Mouse (Mus musculus): ENCODE data around the gene Ssbp3.

The Ssbp3 gene

DNA sequence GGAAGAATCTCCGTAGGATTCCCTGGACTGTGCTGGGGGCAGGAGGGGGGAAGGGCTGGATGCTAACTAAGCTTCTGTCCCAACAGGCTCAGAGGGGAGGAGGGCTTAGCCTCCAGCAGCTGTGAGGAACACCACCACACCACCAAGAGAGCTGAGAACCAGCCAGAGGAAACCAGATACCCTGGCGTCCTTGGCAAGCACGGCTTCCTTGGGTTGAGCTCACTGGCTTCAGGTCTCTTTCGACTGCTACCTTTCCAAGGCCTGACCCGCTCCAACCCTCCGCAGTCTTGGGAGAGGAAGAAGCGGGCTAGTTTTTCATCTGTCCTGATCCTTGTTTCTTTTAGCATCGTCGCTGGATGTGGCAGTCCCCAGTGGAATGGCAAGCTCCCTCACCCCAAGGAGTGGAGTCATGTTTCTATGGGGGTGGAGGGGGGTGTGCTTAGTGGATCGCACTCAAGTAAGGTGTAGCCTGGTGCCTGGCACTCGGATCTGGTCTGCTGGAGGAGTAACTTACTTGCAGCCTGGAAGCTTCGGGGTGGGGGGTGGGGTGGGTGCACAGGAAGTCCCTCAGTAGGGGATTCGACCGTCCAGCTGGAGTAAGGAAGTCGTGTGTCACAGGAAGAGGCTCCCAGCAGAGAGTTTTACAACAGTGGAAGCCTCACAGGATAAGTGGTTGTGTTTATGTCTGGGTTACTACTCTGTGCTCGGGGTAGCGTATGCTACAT, 2.6 kb upstream of the Ssbp3 start:
- peak; percentile 49 to 54 for DNase-seq

GRCm38 (mm10) chr4:106908426-106908809, 2.1 kb upstream of the Ssbp3 start:
- peak; percentile 72 to 79 for DNase-seq

DNA sequence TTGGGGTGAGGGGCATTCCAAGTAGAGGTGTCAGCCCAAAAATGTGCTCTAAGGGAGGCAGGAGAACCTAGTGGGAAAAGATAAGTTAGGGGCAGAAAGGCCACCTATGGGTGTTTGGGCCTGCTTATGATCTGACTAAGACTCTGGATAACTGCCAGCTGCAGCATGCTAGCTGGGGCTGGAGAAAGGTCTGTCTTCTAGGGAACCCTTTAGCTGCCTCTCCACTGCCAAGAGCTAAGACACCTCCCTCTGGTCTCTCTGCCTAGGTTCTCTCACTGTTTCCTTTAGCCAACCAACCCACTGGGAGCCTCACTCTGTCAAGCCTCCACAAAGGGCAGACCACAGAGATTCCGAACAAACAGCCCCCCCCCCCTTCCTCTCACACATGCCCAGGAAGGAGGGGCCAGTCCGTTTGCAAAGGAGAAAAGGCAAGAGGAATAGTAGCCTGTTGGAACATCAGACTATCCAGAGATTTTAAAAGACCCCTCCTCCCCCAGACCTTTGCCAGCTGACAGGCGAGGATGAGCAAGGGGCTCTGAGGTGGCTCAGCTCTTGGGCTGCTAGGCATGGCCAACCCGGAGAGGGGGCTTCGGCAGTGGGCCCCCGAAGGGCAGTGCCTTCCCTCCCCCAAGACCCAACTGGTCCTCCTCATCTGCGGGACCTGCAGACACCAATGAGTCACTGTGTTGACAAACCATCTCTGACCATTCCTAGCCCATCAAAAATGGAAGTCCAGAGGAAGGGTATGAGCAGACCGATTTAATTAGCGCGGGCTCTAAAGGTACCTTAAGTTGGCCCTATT, 1.4 kb upstream of the Ssbp3 start:
- DNase-seq: peak; percentile 54 to 65

GRCm38 (mm10) chr4:106909797-106910196, 704 bp upstream of the Ssbp3 start:
- peak in 1 of 2 experiments; percentile 40 for DNase-seq

GRCm38 (mm10) chr4:106911246-106911801, 823 bp downstream of the Ssbp3 start:
- DNase-seq: peak; percentile 91 to 96

- DNase-seq: peak in 1 of 2 experiments; percentile 46
Measured at GRCm38 (mm10) chr4:106911951-106912688, 1.6 kb downstream of the Ssbp3 start.

DNA sequence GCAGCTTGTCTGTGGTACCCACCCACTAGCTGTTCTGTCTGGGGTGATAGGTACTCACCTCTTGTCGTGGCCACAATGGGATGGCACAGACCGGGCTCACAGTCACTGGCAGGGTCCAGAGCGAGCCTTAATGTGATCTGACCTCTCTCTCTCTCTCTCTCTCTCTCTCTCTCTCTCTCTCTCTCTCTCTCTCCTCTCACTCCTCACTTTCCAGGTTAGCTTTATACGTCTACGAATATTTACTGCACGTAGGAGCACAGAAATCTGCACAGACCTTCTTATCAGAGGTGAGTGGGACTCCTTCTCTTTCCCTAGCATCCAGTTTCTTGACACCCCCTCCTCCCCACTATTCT, 2.2 kb downstream of the Ssbp3 start:
- no peak for DNase-seq

- no peak for DNase-seq
Measured at GRCm38 (mm10) chr4:106913411-106914049, 3.0 kb downstream of the Ssbp3 start.

DNA sequence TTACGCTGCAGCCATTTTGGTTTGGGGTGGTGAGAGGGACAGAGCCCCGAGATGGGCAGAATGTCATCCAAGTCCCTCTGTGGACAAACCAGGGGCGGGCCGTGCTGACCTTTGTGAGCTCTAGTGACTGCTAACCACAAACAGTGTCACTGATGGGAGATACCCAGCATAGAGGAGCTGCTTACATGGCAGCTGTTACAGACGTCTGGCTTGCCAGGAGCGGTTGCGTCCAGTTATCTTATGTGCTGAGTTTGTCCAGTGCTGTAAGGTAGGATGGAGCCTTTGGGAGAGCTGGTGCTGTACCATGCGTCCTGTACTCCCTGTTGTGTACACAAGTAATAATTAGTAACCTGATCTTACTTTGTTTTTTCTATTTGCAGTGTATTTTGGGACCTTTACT, 4.8 kb downstream of the Ssbp3 start:
- DNase-seq: no peak

DNA sequence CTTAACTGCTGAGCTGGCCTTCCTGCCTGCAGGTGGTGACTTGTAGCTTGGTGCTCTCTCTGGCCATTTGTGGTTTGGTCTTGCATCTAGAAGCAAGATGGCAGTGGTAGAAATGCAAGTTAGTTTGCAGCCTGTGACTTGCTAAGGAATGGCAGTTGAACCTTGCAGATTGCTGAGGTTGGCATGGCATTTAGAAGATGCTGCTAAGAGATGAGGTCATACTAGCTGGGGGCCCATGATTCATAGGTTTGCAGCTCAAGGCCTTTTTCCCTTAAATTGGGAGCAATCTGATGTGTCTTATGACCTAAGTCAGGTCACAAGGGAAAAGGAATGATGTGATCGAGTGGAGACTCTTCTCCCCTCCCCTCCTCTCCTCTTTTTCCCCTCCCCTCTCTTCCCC, 7.8 kb downstream of the Ssbp3 start:
- DNase-seq: no peak

DNA sequence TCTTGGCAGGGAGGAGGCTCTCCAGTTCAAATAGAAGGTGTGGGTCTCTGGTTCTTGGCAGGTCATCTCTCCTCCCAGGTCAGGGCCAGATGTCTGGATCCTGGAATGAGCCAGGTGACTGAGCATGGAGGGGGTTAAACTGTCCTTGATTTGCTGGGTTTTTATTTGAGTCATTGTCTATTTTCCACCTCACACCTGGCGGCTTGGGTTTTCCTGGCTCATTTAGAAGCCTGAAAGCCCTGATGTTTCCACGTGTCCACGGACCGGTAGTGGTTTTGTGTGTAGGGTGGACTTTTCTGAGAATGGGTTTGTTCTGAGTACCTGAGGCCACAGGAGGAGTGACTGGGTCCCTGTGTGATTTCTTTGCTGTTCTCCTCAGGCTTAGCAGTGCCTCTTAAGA, 9.6 kb downstream of the Ssbp3 start:
- no peak for DNase-seq

- DNase-seq: no peak
Measured at GRCm38 (mm10) chr4:106921375-106922336, 11.2 kb downstream of the Ssbp3 start.

- no peak for DNase-seq
Measured at GRCm38 (mm10) chr4:106922919-106923318, 12.4 kb downstream of the Ssbp3 start.

DNA sequence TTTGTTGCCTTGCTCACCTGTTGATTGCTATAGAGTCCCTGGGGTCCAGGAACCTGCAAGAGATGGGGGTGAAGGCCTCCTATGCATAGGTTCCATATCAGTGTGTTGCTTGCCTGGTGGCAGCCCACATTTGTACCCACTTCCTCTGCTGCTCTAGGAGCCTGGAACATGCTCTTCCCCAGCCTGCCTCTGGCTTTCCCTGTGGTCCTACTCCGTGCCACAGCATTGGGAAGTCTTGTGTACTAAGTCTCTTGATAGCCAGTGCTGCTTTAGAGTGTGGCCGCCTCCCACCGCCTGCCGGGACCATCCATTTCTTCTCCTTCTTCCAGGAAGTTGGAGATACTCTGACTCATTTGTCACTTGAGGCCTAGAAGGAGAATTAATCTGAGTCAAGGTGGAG, 13.7 kb downstream of the Ssbp3 start:
- DNase-seq: no peak

DNA sequence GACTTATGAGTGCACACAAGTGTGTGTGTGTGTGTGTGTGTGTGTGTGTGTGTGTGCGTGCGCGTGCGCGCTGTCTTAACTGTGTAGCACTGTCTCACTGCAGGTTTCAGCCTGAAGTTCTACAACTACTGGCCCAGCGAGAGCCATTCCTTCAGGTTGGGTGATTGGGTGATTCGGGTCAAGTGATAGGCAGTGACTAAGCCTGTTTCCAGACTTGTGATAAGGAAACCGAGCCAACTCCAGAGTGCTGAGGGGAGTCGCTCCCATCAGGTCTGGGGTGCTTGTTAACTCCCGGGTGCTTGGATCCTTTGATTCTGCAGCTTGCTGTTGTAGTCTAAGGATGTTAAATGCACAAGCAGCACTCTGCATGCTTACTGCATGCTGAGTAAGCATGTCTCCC, 14.4 kb downstream of the Ssbp3 start:
- no peak for DNase-seq

GRCm38 (mm10) chr4:106926401-106926800, 15.9 kb downstream of the Ssbp3 start:
- no peak for DNase-seq

DNA sequence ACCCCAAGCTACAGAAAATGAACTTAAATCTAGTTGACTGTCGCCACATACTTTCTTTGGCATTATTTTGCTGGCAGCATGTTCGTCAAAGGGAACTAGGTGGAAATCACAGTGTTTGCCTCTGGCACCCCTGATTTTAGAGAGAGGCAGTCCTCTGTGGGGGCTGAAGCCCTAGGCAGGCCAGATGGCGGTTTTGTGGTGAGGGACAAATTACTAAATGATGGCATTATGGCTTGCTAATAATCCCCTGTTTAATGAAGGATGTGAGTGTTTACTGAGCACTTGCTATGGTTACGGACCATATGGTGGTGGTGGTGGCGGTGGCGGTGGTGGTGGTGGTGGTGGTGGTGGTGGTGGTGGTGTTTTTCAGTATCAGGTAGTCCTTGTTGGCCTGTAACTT, 16.5 kb downstream of the Ssbp3 start:
- DNase-seq: no peak

DNA sequence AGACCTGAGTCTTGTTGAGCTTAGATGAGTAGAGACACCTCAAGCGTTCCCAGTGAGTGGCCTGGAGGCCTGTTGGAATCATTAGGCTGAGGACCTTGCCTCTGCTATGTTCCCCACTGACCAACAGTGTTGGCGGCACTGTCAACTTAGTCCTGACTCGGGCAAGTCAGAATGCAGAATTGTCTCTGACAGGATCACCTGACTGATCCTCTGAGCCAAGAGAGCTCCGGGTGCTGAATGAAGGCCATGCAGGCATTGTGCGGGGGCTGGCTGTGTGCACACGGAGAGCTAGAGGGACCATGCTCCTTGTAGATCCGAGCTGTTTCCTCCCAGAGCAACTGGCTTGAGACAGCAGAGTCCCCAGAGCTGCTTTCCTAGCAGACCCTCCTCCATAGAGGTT, 18.5 kb downstream of the Ssbp3 start:
- no peak for DNase-seq

DNA sequence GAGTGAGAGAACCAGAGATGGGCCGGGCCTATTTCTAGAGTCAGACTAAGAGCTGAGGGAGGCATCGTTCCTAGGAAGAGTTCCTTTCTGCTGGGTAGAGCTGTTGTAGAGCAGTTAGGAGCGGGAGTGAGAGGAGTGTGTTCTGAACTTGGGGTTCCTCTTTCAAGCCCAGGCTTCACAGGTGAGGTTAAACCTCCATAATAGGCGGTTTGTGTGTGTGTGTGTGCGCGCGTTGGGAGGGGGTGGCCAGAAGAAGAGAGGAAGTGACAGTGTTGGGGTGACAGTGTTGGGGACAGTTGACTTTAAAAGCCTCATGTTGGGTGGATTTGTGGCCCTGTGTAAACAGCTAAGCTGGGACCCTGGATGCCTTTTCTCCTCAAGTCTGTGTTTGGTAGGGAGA, 22.1 kb downstream of the Ssbp3 start:
- DNase-seq: peak; percentile 27 to 46

DNA sequence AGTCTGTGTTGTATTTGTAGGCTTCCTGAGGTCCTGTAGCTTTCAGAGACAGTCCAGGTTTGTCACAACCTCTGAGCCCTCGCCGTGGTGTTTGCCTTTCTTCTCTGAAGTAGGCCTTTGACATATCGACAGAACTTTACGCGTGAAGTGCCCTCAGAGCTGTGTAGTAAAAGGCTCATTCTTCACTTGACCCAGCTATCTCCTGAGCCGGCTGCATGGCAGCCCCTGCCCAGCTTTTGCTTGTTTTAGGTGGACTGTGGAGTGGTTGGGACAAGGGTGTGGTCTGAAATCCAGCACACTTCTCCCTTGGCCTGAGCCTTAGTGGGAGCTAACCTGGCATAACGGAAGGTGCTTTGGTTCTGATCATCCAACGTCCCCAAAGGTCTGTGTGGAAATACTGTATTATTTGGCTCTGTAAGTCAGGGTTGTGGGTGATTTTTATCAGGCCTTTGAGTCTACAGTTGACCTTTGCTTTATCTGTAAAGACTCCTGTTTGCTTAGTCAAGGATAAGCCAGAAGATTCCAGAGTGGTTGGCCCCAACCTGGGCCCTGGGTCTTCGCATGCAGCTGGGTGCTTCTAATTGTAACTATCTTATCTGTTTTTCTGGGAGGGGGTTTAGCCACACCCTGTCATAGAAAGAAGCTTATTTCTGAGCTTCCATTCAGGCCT, 23.4 kb downstream of the Ssbp3 start:
- DNase-seq: no peak

Data from thymus, postnatal 36 days (tissue).